Mouse (Mus musculus): ENCODE measurements around the gene Irgc1. TPM values are rescaled to one million over a fixed set of nuclear protein-coding genes. Genes with fewer than 3 reads are reported as not detected.

Gene Irgc1
- total and polyA plus RNA-seq, 2 experiments from 2014 or later = not detected

- no peaks in the 10 kb centered on the region for H3K9me3 ChIP-seq (ENCODE audit: low read length)
- H3K4me2 ChIP-seq (ENCODE audit: low read depth, low read length) = peak within 1 kb of the TSS; percentile 59
- H3K9ac ChIP-seq (replicated peaks; ENCODE audit: low read length) = peak within 1 kb of the TSS; percentile 60
- no peaks in the 10 kb centered on the region; the same call in 1 of the 2 replicates for H3K4me1 ChIP-seq (ENCODE audit: insufficient read depth, low read length)
- peak; percentile 96 for ATAC-seq
- H3K4me3 ChIP-seq (ENCODE audit: low read length) = peak within 1 kb of the TSS; percentile 56
- peak within 1 kb of the TSS; percentile 96 for H3K27ac ChIP-seq
- H3K36me3 ChIP-seq (ENCODE audit: insufficient read depth, low read length) = peaks cover 2% of the 10 kb centered on the region; the same call in 1 of the 2 replicates
- peak; percentile 100 for DNase-seq (ENCODE audit: low spot score)
- WGBS = 3% methylated on average over 66 of the region's 66 CpGs
- H3K27me3 ChIP-seq (ENCODE audit: insufficient read depth, low read length) = no peaks in the 10 kb centered on the region
- peak; percentile 8; the same call in 1 of the 2 replicates for TF ChIP-seq CTCF (IDR thresholded peaks at IDR 0.05; ENCODE audit: low read depth)
Measured at GRCm38 (mm10) chr7:24399256-24400081, 52.6 kb downstream of the Irgc1 start, which contains the start of gene Smg9. Gene Smg9 (plus strand): TSS chr7:24399619.

GRCm38 (mm10) chr7:24398364-24398913, 53.7 kb downstream of the Irgc1 start:
- WGBS = 93% methylated on average over 8 of the region's 8 CpGs
- H3K4me1 ChIP-seq (ENCODE audit: insufficient read depth, low read length) = no peaks in the 10 kb centered on the region; the same call in 1 of the 2 replicates
- DNase-seq (ENCODE audit: low spot score) (no peak), ATAC-seq (no peak)
- no peaks in the 10 kb centered on the region for H3K9me3 ChIP-seq (ENCODE audit: low read length)
- TF ChIP-seq CTCF (IDR thresholded peaks at IDR 0.05; ENCODE audit: low read depth) = no peak
- H3K36me3 ChIP-seq (ENCODE audit: insufficient read depth, low read length) = no peaks in the 10 kb centered on the region
- no peak overlapping the region for H3K4me3 ChIP-seq (ENCODE audit: low read length)
- no peak overlapping the region for H3K27ac ChIP-seq
- no peak overlapping the region for H3K4me2 ChIP-seq (ENCODE audit: low read depth, low read length)
- no peaks in the 10 kb centered on the region for H3K27me3 ChIP-seq (ENCODE audit: insufficient read depth, low read length)
- no peak overlapping the region for H3K9ac ChIP-seq (replicated peaks; ENCODE audit: low read length)

- 81% methylated on average over 11 of the region's 11 CpGs for WGBS
- ATAC-seq (no peak), DNase-seq (ENCODE audit: low spot score) (no peak)
- TF ChIP-seq CTCF (IDR thresholded peaks at IDR 0.05; ENCODE audit: low read depth) = no peak
- no peaks in the 10 kb centered on the region; the same call in 1 of the 2 replicates for H3K4me1 ChIP-seq (ENCODE audit: insufficient read depth, low read length)
- H3K36me3 ChIP-seq (ENCODE audit: insufficient read depth, low read length) = no peaks in the 10 kb centered on the region
- no peak overlapping the region for H3K4me3 ChIP-seq (ENCODE audit: low read length)
- no peaks in the 10 kb centered on the region for H3K27me3 ChIP-seq (ENCODE audit: insufficient read depth, low read length)
- H3K9me3 ChIP-seq (ENCODE audit: low read length) = no peaks in the 10 kb centered on the region
- H3K27ac ChIP-seq = no peak overlapping the region
- H3K4me2 ChIP-seq (ENCODE audit: low read depth, low read length) = no peak overlapping the region
- no peak overlapping the region for H3K9ac ChIP-seq (replicated peaks; ENCODE audit: low read length)
Measured at GRCm38 (mm10) chr7:24396832-24397231, 55.3 kb downstream of the Irgc1 start.

- DNase-seq (ENCODE audit: low spot score) (no peak), ATAC-seq (no peak)
- H3K9me3 ChIP-seq (ENCODE audit: low read length) = no peaks in the 10 kb centered on the region
- H3K36me3 ChIP-seq (ENCODE audit: insufficient read depth, low read length) = no peaks in the 10 kb centered on the region
- no peak for TF ChIP-seq CTCF (IDR thresholded peaks at IDR 0.05; ENCODE audit: low read depth)
- no peak overlapping the region for H3K9ac ChIP-seq (replicated peaks; ENCODE audit: low read length)
- no peaks in the 10 kb centered on the region for H3K4me1 ChIP-seq (ENCODE audit: insufficient read depth, low read length)
- no peak overlapping the region for H3K4me2 ChIP-seq (ENCODE audit: low read depth, low read length)
- 90% methylated on average over 15 of the region's 15 CpGs for WGBS
- no peak overlapping the region for H3K4me3 ChIP-seq (ENCODE audit: low read length)
- no peaks in the 10 kb centered on the region for H3K27me3 ChIP-seq (ENCODE audit: insufficient read depth, low read length)
- no peak overlapping the region for H3K27ac ChIP-seq
Measured at GRCm38 (mm10) chr7:24394475-24395161, 57.5 kb downstream of the Irgc1 start.

- TF ChIP-seq CTCF (IDR thresholded peaks at IDR 0.05; ENCODE audit: low read depth) = no peak
- Histone ChIP-seq H3K9ac (replicated peaks; ENCODE audit: low read length) (no peak overlapping the region), H3K36me3 (ENCODE audit: insufficient read depth, low read length) (no peaks in the 10 kb centered on the region), H3K27ac (no peak overlapping the region), H3K4me2 (ENCODE audit: low read depth, low read length) (no peak overlapping the region), H3K4me1 (ENCODE audit: insufficient read depth, low read length) (no peaks in the 10 kb centered on the region), H3K27me3 (ENCODE audit: insufficient read depth, low read length) (no peaks in the 10 kb centered on the region), H3K9me3 (ENCODE audit: low read length) (no peaks in the 10 kb centered on the region), H3K4me3 (ENCODE audit: low read length) (no peak overlapping the region)
- no peak for DNase-seq (ENCODE audit: low spot score)
- no peak for ATAC-seq
- WGBS = 82% methylated on average over 2 of the region's 3 CpGs
Measured at GRCm38 (mm10) chr7:24394054-24394453, 58.0 kb downstream of the Irgc1 start.

- no peak overlapping the region for H3K4me2 ChIP-seq (ENCODE audit: low read depth, low read length)
- WGBS = 72% methylated on average over 2 of the region's 2 CpGs
- H3K27ac ChIP-seq = no peak overlapping the region
Measured at GRCm38 (mm10) chr7:24391687-24392086, 60.4 kb downstream of the Irgc1 start.

More at GRCm38 (mm10) chr7:24391687-24392086, 60.4 kb downstream of the Irgc1 start:
- Histone ChIP-seq H3K27me3 (ENCODE audit: insufficient read depth, low read length) (no peaks in the 10 kb centered on the region), H3K9me3 (ENCODE audit: low read length) (no peaks in the 10 kb centered on the region), H3K4me1 (ENCODE audit: insufficient read depth, low read length) (no peaks in the 10 kb centered on the region), H3K4me3 (ENCODE audit: low read length) (no peak overlapping the region), H3K9ac (replicated peaks; ENCODE audit: low read length) (no peak overlapping the region), H3K36me3 (ENCODE audit: insufficient read depth, low read length) (no peaks in the 10 kb centered on the region)
- ATAC-seq (no peak), DNase-seq (ENCODE audit: low spot score) (no peak)
- no peak for TF ChIP-seq CTCF (IDR thresholded peaks at IDR 0.05; ENCODE audit: low read depth)
